ENCODE assay signal across 8 mouse cellular contexts in genomic region chr9:56950414-56951400, GRCm38 (mm10). TPM values are rescaled to one million over a fixed set of nuclear protein-coding genes. Genes with fewer than 3 reads are reported as not detected.
DNase-seq lines count a peak whose midpoint lies in the region; ATAC-seq and TF ChIP-seq lines count a peak whose summit lies in the region.

Snupn (plus strand) TSS chr9:56950878.

- H3K36me3 ChIP-seq in embryonic facial prominence, embryonic 13.5 days: peaks cover 3% of the 10 kb centered on the region; the same call in 1 of the 2 replicates
- H3K36me3 ChIP-seq in kidney, adult 2 months (ENCODE audit: control insufficient read depth, insufficient read depth, low read length): no peaks in the 10 kb centered on the region
- H3K36me3 ChIP-seq in limb, embryonic 12.5 days: 0 out of 2 replicates have a peak, but pooled peaks cover 3% of the 10 kb centered on the region
- no peaks in the 10 kb centered on the region for H3K36me3 ChIP-seq in midbrain, embryonic 15.5 days (replicated peaks)
- no peaks in the 10 kb centered on the region for H3K36me3 ChIP-seq in spleen, adult 2 months (ENCODE audit: control insufficient read depth, insufficient read depth, low read length)

- H3K9ac ChIP-seq in embryonic facial prominence, embryonic 13.5 days: peak within 1 kb of the TSS; percentile 83
- H3K9ac ChIP-seq in limb, embryonic 12.5 days (replicated peaks): peak within 1 kb of the TSS; percentile 70
- H3K9ac ChIP-seq in midbrain, embryonic 15.5 days: peak within 1 kb of the TSS; percentile 69

- no peaks in the 10 kb centered on the region for H3K27me3 ChIP-seq in embryonic facial prominence, embryonic 13.5 days
- H3K27me3 ChIP-seq in kidney, adult 2 months (replicated peaks; ENCODE audit: control insufficient read depth, insufficient read depth, low read length): no peaks in the 10 kb centered on the region
- H3K27me3 ChIP-seq in limb, embryonic 12.5 days: no peaks in the 10 kb centered on the region
- H3K27me3 ChIP-seq in midbrain, embryonic 15.5 days (replicated peaks): no peaks in the 10 kb centered on the region
- H3K27me3 ChIP-seq in spleen, adult 2 months (ENCODE audit: control insufficient read depth, insufficient read depth, low read length): no peaks in the 10 kb centered on the region

- peak; percentile 85 for TF ChIP-seq POLR2A in kidney, adult 2 months (IDR thresholded peaks at IDR 0.05; ENCODE audit: low read depth, low read length)
- TF ChIP-seq POLR2A in spleen, adult 2 months (IDR thresholded peaks at IDR 0.05; ENCODE audit: low read depth, low read length): peak; percentile 85

- H3K4me2 ChIP-seq in embryonic facial prominence, embryonic 13.5 days: peak within 1 kb of the TSS; percentile 82
- H3K4me2 ChIP-seq in limb, embryonic 12.5 days: peak within 1 kb of the TSS; percentile 65
- peak within 1 kb of the TSS; percentile 87 for H3K4me2 ChIP-seq in midbrain, embryonic 15.5 days

- ATAC-seq in embryonic facial prominence, embryonic 13.5 days (ENCODE audit: insufficient number of reproducible peaks, insufficient read depth, low FRiP score, low TSS enrichment, low read depth): peak; percentile 98
- peak; percentile 98 for ATAC-seq in limb, embryonic 12.5 days (ENCODE audit: insufficient number of reproducible peaks, insufficient read depth, low FRiP score, low TSS enrichment, low read depth)
- peak; percentile 100 for ATAC-seq in midbrain, embryonic 15.5 days (replicated peaks)

- H3K27ac ChIP-seq in embryonic facial prominence, embryonic 13.5 days: peak within 1 kb of the TSS; percentile 95
- H3K27ac ChIP-seq in kidney, adult 2 months (ENCODE audit: insufficient read depth, low read depth, low read length): peak within 1 kb of the TSS; percentile 89
- peak within 1 kb of the TSS; percentile 91 for H3K27ac ChIP-seq in limb, embryonic 12.5 days
- peak within 1 kb of the TSS; percentile 88 for H3K27ac ChIP-seq in midbrain, embryonic 15.5 days
- peak within 1 kb of the TSS; percentile 82 for H3K27ac ChIP-seq in spleen, adult 2 months (ENCODE audit: insufficient read depth, low read length)

- H3K4me3 ChIP-seq in embryonic facial prominence, embryonic 13.5 days: peak within 1 kb of the TSS; percentile 65
- peak within 1 kb of the TSS; percentile 84 for H3K4me3 ChIP-seq in kidney, adult 2 months (ENCODE audit: insufficient read depth, low read depth, low read length)
- H3K4me3 ChIP-seq in limb, embryonic 12.5 days (replicated peaks): peak within 1 kb of the TSS; percentile 55
- H3K4me3 ChIP-seq in midbrain, embryonic 15.5 days: peak within 1 kb of the TSS; percentile 66
- peak within 1 kb of the TSS; percentile 82 for H3K4me3 ChIP-seq in spleen, adult 2 months (ENCODE audit: extremely low read depth, insufficient read depth, insufficient read length)

- under 1% methylated on average over 50 of the region's 50 CpGs for WGBS in embryonic facial prominence, embryonic 13.5 days
- under 1% methylated on average over 50 of the region's 50 CpGs for WGBS in kidney, adult 2 months
- under 1% methylated on average over 50 of the region's 50 CpGs for WGBS in limb, embryonic 12.5 days
- WGBS in midbrain, embryonic 15.5 days: under 1% methylated on average over 50 of the region's 50 CpGs
- 1% methylated on average over 50 of the region's 50 CpGs for WGBS in spleen, adult 2 months

- peaks cover 11% of the 10 kb centered on the region for H3K4me1 ChIP-seq in embryonic facial prominence, embryonic 13.5 days
- H3K4me1 ChIP-seq in kidney, adult 2 months (ENCODE audit: control insufficient read depth, insufficient read depth, low read length): 0 out of 2 replicates have a peak, but pooled peaks cover 2% of the 10 kb centered on the region
- peaks cover 9% of the 10 kb centered on the region; the same call in 1 of the 2 replicates for H3K4me1 ChIP-seq in limb, embryonic 12.5 days (replicated peaks)
- peaks cover 13% of the 10 kb centered on the region for H3K4me1 ChIP-seq in midbrain, embryonic 15.5 days
- no peaks in the 10 kb centered on the region; the same call in 1 of the 2 replicates for H3K4me1 ChIP-seq in spleen, adult 2 months (ENCODE audit: control insufficient read depth, insufficient read depth, insufficient read length)

- DNase-seq in 3134 (ENCODE audit: extremely low read depth, insufficient read length, low spot score): peak; percentile 96
- peak; percentile 98 to 99 for DNase-seq in adrenal gland, postnatal 36 days
- DNase-seq in heart, adult 18-20 months: peak; percentile 99
- peak; percentile 99 for DNase-seq in kidney, adult 2 months
- peak; percentile 95 to 97 for DNase-seq in spleen, adult 2 months (ENCODE audit: low read depth in 1 of 2, low spot score in 2 of 2)

- no peak for TF ChIP-seq CTCF in kidney, adult 2 months (conservative IDR thresholded peaks at IDR 0.05; ENCODE audit: insufficient read depth, insufficient read length, low read depth, low read length)
- TF ChIP-seq CTCF in spleen, adult 2 months (IDR thresholded peaks at IDR 0.05; ENCODE audit: extremely low read depth, insufficient read depth, insufficient read length, insufficient replicate concordance): no peak

- H3K9me3 ChIP-seq in embryonic facial prominence, embryonic 13.5 days: no peaks in the 10 kb centered on the region
- no peaks in the 10 kb centered on the region for H3K9me3 ChIP-seq in limb, embryonic 12.5 days
- H3K9me3 ChIP-seq in midbrain, embryonic 15.5 days: no peaks in the 10 kb centered on the region

RNA-seq across cellular contexts. Expression of gene Snupn, which starts in this region (rescaled TPM):
- total RNA-seq in adrenal gland, postnatal 36 days (2021): 10 to 100 TPM; 11.7 to 12.4 TPM
- 26.9 and 31.8 TPM in 2 replicates for polyA plus RNA-seq in embryonic facial prominence, embryonic 13.5 days (2015; fragmentation: Nextera tagmentation; extraction: Ambion mirVana)
- 10 to 100 TPM; 10.6 to 11.2 TPM for total RNA-seq in heart, adult 18-20 months (2021)
- 6.5 and 7.7 TPM in 2 replicates for polyA plus RNA-seq in kidney, adult 2 months (2012; rRNA removed)
- 27.1 and 29.2 TPM in 2 replicates for polyA plus RNA-seq in limb, embryonic 12.5 days (2016; fragmentation: Nextera tagmentation; extraction: Ambion mirVana)
- 29.8 and 33.0 TPM in 2 replicates for polyA plus RNA-seq in midbrain, embryonic 15.5 days (2015; fragmentation: Nextera tagmentation; extraction: Ambion mirVana)
- 2.8 and 3.7 TPM in 2 replicates for polyA plus RNA-seq in spleen, adult 2 months (2012; rRNA removed)

Comparison
In these comparisons a context has a peak if more than half of its experiments do, and no peak if none do; other contexts are left out.
1. Peak in every context shown above with its lines: DNase-seq, ATAC-seq, H3K4me3 ChIP-seq and H3K27ac ChIP-seq.